Mouse (Mus musculus): ENCODE results near the gene Adamts14.

The Adamts14 gene

GRCm38 (mm10) chr10:61273081-61273843 lies at the start of gene Adamts14:
Gene Adamts14 (minus strand): TSS chr10:61273438.
- no peak for DNase-seq

GRCm38 (mm10) chr10:61318527-61318926 lies 45.3 kb upstream of the Adamts14 start:
- no peak for DNase-seq

GRCm38 (mm10) chr10:61315324-61315880 lies 42.2 kb upstream of the Adamts14 start:
- no peak for DNase-seq

GRCm38 (mm10) chr10:61313750-61314149 lies 40.5 kb upstream of the Adamts14 start:
- no peak for DNase-seq

- DNase-seq = no peak
These were observed 39.5 kb upstream of the Adamts14 start for GRCm38 (mm10) chr10:61312754-61313153.

- no peak for DNase-seq
These were observed 38.9 kb upstream of the Adamts14 start for GRCm38 (mm10) chr10:61312159-61312558.

- DNase-seq = no peak
These were observed 35.6 kb upstream of the Adamts14 start for GRCm38 (mm10) chr10:61308706-61309320.

- no peak for DNase-seq
These were observed 32.8 kb upstream of the Adamts14 start for GRCm38 (mm10) chr10:61305928-61306590.

GRCm38 (mm10) chr10:61304046-61304445 lies 30.8 kb upstream of the Adamts14 start:
- no peak for DNase-seq

- no peak for DNase-seq
These were observed 27.8 kb upstream of the Adamts14 start for GRCm38 (mm10) chr10:61300996-61301395.

GRCm38 (mm10) chr10:61297477-61297876 lies 24.2 kb upstream of the Adamts14 start, which contains the start of gene Prf1:
Gene Prf1 (plus strand): TSS chr10:61297833.
- DNase-seq = peak; percentile 66 to 76

GRCm38 (mm10) chr10:61296713-61297445 lies 23.6 kb upstream of the Adamts14 start:
- DNase-seq = no peak

- no peak for DNase-seq
These were observed 21.0 kb upstream of the Adamts14 start for GRCm38 (mm10) chr10:61294242-61294641.

GRCm38 (mm10) chr10:61290479-61290878 lies 17.2 kb upstream of the Adamts14 start:
- no peak for DNase-seq

- DNase-seq = no peak
These were observed 16.8 kb upstream of the Adamts14 start for GRCm38 (mm10) chr10:61290016-61290415.

- no peak for DNase-seq
These were observed 13.0 kb upstream of the Adamts14 start for GRCm38 (mm10) chr10:61286246-61286645.

GRCm38 (mm10) chr10:61285271-61285670 lies 12.0 kb upstream of the Adamts14 start:
- no peak for DNase-seq

GRCm38 (mm10) chr10:61284309-61284708 lies 11.1 kb upstream of the Adamts14 start:
- DNase-seq = no peak

- no peak for DNase-seq
These were observed 7.9 kb upstream of the Adamts14 start for GRCm38 (mm10) chr10:61281115-61281514.

GRCm38 (mm10) chr10:61277918-61278674 lies 4.9 kb upstream of the Adamts14 start:
- no peak for DNase-seq

GRCm38 (mm10) chr10:61277051-61277450 lies 3.8 kb upstream of the Adamts14 start:
- DNase-seq = no peak

- DNase-seq = peak; percentile 11 to 19
These were observed 2.5 kb upstream of the Adamts14 start for GRCm38 (mm10) chr10:61275669-61276110.
